Mouse (Mus musculus) heart, postnatal 0 days (tissue): ENCODE results near the gene Mzt1.

Source experiments
- CTCF ChIP-seq: IDR thresholded peaks from 2 replicates; pipeline ENCODE4 v1.5.1; 2016; ENCODE audit warnings: antibody characterized with exemption, control low read depth, low read depth
- EP300 ChIP-seq: IDR thresholded peaks from 2 replicates; pipeline ENCODE4 v1.6.1; 2016; ENCODE audit warnings: antibody characterized with exemption, low read depth

GRCm38 (mm10) chr14:99071146-99071545 is 25.2 kb upstream of the Mzt1 start:
- TF ChIP-seq CTCF (no peak), EP300 (no peak)
